In the genomic region with DNA sequence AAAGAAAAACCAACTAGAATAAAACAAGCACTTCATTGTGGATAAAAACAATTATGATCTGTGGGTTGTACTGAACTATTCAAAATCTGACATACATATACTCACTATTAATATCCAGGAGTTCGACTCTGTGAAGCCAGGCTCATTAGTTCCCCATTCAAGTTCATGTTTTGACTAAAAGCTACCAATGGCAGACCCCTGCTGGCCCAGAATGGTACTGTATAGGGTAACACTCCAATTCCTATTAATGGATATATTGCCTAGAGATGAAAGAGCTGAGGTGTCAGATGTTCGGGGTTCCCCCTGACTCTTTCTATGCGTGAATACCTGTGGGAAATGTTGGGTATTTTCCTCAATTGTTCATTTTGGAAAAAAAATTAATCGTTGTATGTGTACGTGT, we compare ENCODE assay signal across 8 mouse cellular contexts.
DNase-seq lines count a peak whose midpoint lies in the region; ATAC-seq and TF ChIP-seq lines count a peak whose summit lies in the region.

No protein-coding gene starts in this region.

- no peak overlapping the region for H3K4me3 ChIP-seq in C2C12 (ENCODE audit: insufficient read depth, poor library complexity, severe bottlenecking)
- H3K4me3 ChIP-seq in forebrain, embryonic 15.5 days = no peak overlapping the region
- no peak overlapping the region for H3K4me3 ChIP-seq in kidney, embryonic 14.5 days (ENCODE audit: low read length)
- no peak overlapping the region for H3K4me3 ChIP-seq in lung, adult 2 months (replicated peaks; ENCODE audit: extremely low read depth, low read depth, low read length)

- no peak overlapping the region for H3K9ac ChIP-seq in forebrain, embryonic 15.5 days (replicated peaks)
- no peak overlapping the region for H3K9ac ChIP-seq in kidney, embryonic 14.5 days (ENCODE audit: low read depth, low read length)

- WGBS in forebrain, embryonic 15.5 days = 52% methylated on average over 5 of the region's 5 CpGs
- 50% methylated on average over 5 of the region's 5 CpGs for WGBS in kidney, embryonic 14.5 days
- 50% methylated on average over 5 of the region's 5 CpGs for WGBS in lung, adult 2 months

- no peak overlapping the region for H3K27ac ChIP-seq in forebrain, embryonic 15.5 days (replicated peaks)
- no peak overlapping the region for H3K27ac ChIP-seq in kidney, embryonic 14.5 days (ENCODE audit: low read depth, low read length)

- no peaks in the 10 kb centered on the region for H3K79me2 ChIP-seq in C2C12 (ENCODE audit: control insufficient read depth, insufficient read depth)

- no peaks in the 10 kb centered on the region for H3K79me3 ChIP-seq in C2C12 (ENCODE audit: low read depth)

- peak; percentile 40 for DNase-seq in ES-CJ7 (ENCODE audit: low read depth, low spot score)
- peak; percentile 33 for DNase-seq in cerebellum, adult 11-12 months
- DNase-seq in lung, adult 2 months = peak; percentile 23
- DNase-seq in retina, embryonic 14.5 days (ENCODE audit: low spot score) = peak; percentile 84

- TF ChIP-seq CTCF in C2C12 (IDR thresholded peaks at IDR 0.05; ENCODE audit: control insufficient read depth, insufficient read depth, insufficient read length) = peak; percentile 9
- TF ChIP-seq CTCF in lung, adult 2 months (IDR thresholded peaks at IDR 0.05; ENCODE audit: insufficient read depth, low read length) = 0 out of 2 replicates have a peak, but pooled peaks have one; percentile 18

- no peaks in the 10 kb centered on the region; the same call in 1 of the 2 replicates for H3K4me1 ChIP-seq in forebrain, embryonic 15.5 days
- peaks cover 9% of the 10 kb centered on the region for H3K4me1 ChIP-seq in kidney, embryonic 14.5 days (ENCODE audit: control insufficient read depth, insufficient read depth, low read length)
- peaks cover 16% of the 10 kb centered on the region for H3K4me1 ChIP-seq in lung, adult 2 months (ENCODE audit: control insufficient read depth, insufficient read depth, low read length)

- H3K4me2 ChIP-seq in forebrain, embryonic 15.5 days (replicated peaks) = no peak overlapping the region
- no peak overlapping the region for H3K4me2 ChIP-seq in kidney, embryonic 14.5 days (replicated peaks; ENCODE audit: low read depth, low read length)

- H3K9me3 ChIP-seq in forebrain, embryonic 15.5 days = no peaks in the 10 kb centered on the region
- H3K9me3 ChIP-seq in kidney, embryonic 14.5 days (ENCODE audit: control insufficient read depth, low read length) = no peaks in the 10 kb centered on the region

- peak; percentile 65 for ATAC-seq in forebrain, embryonic 15.5 days (replicated peaks)
- peak; percentile 43; the same call in 1 of the 2 replicates for ATAC-seq in kidney, embryonic 14.5 days (ENCODE audit: low FRiP score, low TSS enrichment)
- no peak for ATAC-seq in erythroid progenitor cell, adult 5-6 weeks (replicated peaks; ENCODE audit: low FRiP score, poor library complexity, severe bottlenecking)

- no peak overlapping the region for H3ac ChIP-seq in C2C12 (ENCODE audit: control insufficient read depth, insufficient read length, low read depth)

- TF ChIP-seq POLR2A in lung, adult 2 months (IDR thresholded peaks at IDR 0.05; ENCODE audit: borderline replicate concordance, extremely low read depth, low read depth, low read length) = no peak

- H3K36me3 ChIP-seq in C2C12 (ENCODE audit: control insufficient read depth, insufficient read depth) = no peaks in the 10 kb centered on the region
- H3K36me3 ChIP-seq in forebrain, embryonic 15.5 days = no peaks in the 10 kb centered on the region
- H3K36me3 ChIP-seq in kidney, embryonic 14.5 days (ENCODE audit: control insufficient read depth, insufficient read depth, low read length) = no peaks in the 10 kb centered on the region

- no peaks in the 10 kb centered on the region for H3K27me3 ChIP-seq in C2C12 (ENCODE audit: control insufficient read depth, insufficient read depth, insufficient read length)
- no peaks in the 10 kb centered on the region for H3K27me3 ChIP-seq in forebrain, embryonic 15.5 days
- H3K27me3 ChIP-seq in kidney, embryonic 14.5 days (ENCODE audit: control insufficient read depth, insufficient read depth, low read length) = no peaks in the 10 kb centered on the region

TF ChIP-seq in C2C12, 6 proteins besides CTCF, POLR2A, EP300 and RAD21:
- TF ChIP-seq FOSL1 (IDR thresholded peaks at IDR 0.05; ENCODE audit: insufficient read depth, low read length, poor library complexity, severe bottlenecking) (no peak), MYOD1 (IDR thresholded peaks at IDR 0.05; ENCODE audit: control insufficient read depth, insufficient read length, low read depth) (no peak), USF1 (IDR thresholded peaks at IDR 0.05; ENCODE audit: low read depth) (no peak), CEBPB (IDR thresholded peaks at IDR 0.05; ENCODE audit: low read depth) (no peak), MYOG (IDR thresholded peaks at IDR 0.05; ENCODE audit: control insufficient read depth, extremely low read depth, insufficient read length) (no peak), MAX (IDR thresholded peaks at IDR 0.05) (no peak)

Comparison
In these comparisons a context has a peak if more than half of its experiments do, and no peak if none do; other contexts are left out.
1. DNase-seq: peak in every context shown above with its lines; median percentile 84 in retina, embryonic 14.5 days; 40 in ES-CJ7; 33 in cerebellum, adult 11-12 months; 23 in lung, adult 2 months.